Mouse (Mus musculus) kidney, adult 2 months (tissue): ENCODE measurements around the gene Mrpl4.

Experiments
- CTCF ChIP-seq: fragments of 200-500 bp; conservative IDR thresholded peaks from 2 replicates; pipeline ENCODE4 v1.5.1; 2011; ENCODE audit warnings: low read depth, mild to moderate bottlenecking, control low read depth, low read length, moderate library complexity, mixed read lengths; ENCODE audit not compliant: insufficient read depth, insufficient read length
- POLR2A ChIP-seq: fragments of 200-500 bp; IDR thresholded peaks from one replicate; pipeline ENCODE4 v1.6.1; 2011; ENCODE audit warnings: low read depth, low read length, control low read depth

DNA sequence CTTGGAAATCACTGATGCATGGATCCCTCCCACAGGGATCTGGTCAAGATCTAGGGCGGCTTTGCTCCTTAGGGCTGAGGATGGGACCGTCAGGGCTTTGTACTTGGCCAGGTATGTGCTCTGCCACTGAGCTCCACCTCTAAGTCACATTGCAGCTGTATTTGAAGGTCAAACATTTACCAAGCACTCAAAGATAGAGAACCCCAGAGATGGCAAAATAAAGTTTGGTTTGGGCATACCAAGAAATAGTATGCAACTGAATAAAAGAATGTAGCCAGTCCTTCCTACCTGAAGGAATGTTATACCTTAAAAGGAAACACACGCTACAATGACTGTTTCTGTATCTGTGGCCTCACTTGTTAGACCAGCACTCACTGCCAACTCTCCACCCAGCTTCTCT, 18.8 kb downstream of the Mrpl4 start:
- TF ChIP-seq CTCF (no peak), POLR2A (no peak)
